Mouse (Mus musculus) brain, embryonic 14.5 days (tissue): ENCODE data around the gene Tmem258. TPM values are rescaled to one million over a fixed set of nuclear protein-coding genes. Genes with fewer than 3 reads are reported as not detected.

Source experiments
- DNase-seq: peaks from one replicate; pipeline ENCODE4 v3.0.0-alpha.2; 2011; ENCODE audit warnings: low read depth
- CTCF ChIP-seq: fragments of 200-500 bp; IDR thresholded peaks from 2 replicates; pipeline ENCODE4 v1.5.1; 2012; ENCODE audit warnings: inconsistent platforms, mild to moderate bottlenecking, moderate library complexity, borderline replicate concordance; ENCODE audit not compliant: insufficient read depth, insufficient read length; ENCODE audit errors: extremely low read depth
- POLR2A ChIP-seq: fragments of 200-500 bp; IDR thresholded peaks from 2 replicates; pipeline ENCODE4 v1.6.1; 2012; ENCODE audit warnings: mild to moderate bottlenecking, inconsistent platforms, borderline replicate concordance; ENCODE audit not compliant: poor library complexity, insufficient read depth, insufficient read length, severe bottlenecking; ENCODE audit errors: extremely low read depth
- polyA plus RNA-seq: library from polyadenylated mRNA; depleted of rRNA; stranded (reverse); fragments of >200 nt; gene quantifications from 2 replicates; pipeline ENCODE4 v1.2.3, GENCODE M21; 2012

The Tmem258 gene
- polyA plus RNA-seq, 1 experiment, result 108 TPM

DNA sequence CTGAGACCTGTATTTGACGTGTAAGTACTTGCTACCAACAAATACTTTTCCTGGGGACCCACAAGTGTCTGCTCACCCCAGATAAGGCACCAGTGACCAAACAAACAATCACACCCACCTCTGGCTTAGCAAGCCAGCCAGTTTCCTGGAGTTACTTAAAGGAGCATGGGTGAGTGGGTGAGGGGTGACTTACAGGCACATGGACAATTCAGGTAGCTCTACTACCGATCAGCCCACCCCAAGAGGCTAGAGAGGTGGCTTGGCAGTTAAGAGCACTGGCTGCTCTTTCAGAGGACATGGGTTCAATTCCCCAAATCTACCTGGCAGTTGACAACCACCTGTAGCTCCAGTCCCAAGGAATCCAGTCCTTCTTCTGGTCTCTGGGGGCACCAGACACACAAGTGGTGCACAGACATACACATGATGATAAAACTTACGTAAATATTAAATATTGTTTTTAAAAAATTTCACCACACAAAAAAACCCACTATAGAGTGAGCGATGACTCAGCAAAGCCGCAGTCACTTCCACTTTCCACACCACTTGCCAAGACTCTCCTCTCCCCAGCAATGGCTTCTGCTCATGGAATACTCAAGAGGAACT, 30.6 kb upstream of the Tmem258 start:
- no peak for DNase-seq
- TF ChIP-seq POLR2A (no peak), CTCF (no peak)

DNA sequence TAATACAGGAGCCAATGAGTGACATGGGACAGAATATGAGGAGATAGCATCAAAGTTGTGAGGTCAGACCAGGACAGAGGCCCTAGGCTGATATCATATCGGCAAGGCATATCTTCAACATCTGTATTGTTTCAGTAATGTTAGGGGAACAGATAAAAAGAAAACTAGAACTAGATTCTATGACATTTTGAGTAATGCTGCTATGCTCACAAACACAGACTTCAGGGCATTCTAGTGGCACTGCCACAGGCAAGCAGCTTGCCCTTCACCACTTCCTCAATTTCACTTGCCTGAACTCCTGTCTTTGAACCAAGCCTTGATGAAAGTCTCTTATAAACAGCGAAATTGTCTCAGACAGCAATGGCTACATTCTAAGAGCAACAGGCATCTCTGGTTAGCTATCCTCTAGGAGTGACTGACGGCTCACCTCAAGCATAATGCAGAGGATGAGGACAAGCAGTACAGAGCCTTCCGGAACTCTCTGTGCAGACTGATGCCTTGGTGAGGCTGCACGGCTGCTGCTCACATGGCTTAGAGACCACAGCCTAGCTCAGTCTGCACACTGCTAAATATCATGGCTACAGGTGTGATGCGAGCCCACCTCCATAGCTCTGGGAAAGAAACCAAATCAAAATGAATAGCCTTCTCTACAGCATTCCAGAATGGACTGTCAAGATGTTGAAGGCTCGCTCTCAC, 29.8 kb upstream of the Tmem258 start:
- no peak for DNase-seq
- TF ChIP-seq CTCF (no peak), POLR2A (no peak)

DNA sequence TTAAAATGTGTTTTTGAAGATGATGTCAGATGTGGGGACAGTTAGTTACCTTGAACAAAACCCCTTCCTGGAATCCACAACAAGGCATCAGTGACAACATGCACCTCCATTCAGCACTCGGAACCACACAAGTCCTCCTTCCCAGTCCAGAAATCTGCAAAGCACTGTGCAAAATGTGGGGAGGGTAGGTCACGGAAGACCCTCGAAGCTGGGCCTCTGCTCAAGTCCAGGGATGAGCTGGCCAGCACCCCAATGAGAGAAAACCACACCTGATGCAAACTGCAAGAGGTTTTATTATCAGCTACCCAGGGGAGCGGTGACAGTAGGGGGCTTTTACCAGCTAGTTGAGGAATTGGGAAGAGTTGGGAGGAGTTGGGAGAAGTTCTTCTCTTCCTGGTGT, 28.9 kb upstream of the Tmem258 start:
- no peak for DNase-seq
- TF ChIP-seq CTCF, result no peak
- TF ChIP-seq POLR2A, result no peak

DNA sequence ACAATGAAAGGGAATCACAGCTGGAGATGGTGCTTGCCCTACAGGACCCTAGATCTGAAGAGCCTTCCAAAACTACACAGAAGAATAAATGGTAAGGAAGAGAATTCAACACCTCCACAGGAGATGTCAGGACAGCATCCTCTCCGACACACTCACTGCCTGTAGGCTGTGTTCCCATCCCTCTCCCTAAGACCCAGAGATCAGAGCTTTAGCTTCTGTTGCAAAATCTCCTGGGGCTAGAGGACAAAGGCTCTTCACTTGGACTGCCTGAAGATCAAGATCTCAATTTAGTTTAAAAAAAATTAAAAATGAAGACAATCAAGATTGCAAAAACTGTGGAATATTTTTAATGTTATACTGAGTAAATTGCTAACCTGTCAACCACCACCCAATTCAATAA, 27.3 kb upstream of the Tmem258 start:
- no peak for TF ChIP-seq CTCF
- TF ChIP-seq POLR2A, result no peak

DNA sequence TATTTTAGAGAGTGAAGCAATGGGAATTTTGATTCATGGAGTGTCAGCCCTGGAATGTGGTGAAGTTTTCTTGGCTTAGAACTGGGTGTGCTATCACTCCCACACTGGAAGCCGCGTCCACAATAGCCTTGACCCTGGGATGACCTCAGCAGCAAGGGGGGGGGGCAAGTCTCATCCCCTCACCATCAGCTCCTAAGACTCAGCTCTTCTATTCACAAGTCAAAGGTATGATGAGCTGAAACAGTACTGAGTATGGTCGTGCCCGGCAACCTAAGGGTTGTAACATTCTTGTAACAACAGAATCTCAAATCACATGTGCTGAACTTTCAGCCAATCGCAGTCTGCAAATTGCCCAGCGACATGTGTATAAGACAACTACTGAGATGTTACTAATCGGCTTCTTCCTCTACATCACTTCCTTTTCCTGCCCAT, 26.9 kb upstream of the Tmem258 start:
- no peak for DNase-seq
- TF ChIP-seq CTCF, result no peak
- no peak for TF ChIP-seq POLR2A

More for the DNA sequence above, 27.3 kb upstream of the Tmem258 start:
- DNase-seq, result no peak

DNA sequence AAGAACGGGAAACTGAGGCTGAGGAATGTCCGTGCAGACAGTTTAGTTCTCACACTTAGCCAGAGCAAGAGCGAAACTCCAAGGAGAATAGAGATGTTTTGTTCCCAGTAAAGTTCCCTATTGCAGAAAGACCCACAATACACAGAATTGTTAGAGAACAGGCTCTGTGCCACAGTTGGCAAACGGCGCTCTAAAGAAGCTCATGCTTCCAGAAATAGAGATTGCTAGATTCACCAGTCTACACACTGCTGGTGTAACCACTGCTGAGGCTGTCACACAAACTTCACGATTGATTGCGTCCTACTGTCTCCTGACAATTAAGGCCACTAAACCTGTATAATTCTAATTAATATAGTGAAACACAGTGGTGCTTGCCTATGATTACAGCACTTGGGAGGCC, 22.6 kb upstream of the Tmem258 start:
- DNase-seq, result peak; percentile 16

DNA sequence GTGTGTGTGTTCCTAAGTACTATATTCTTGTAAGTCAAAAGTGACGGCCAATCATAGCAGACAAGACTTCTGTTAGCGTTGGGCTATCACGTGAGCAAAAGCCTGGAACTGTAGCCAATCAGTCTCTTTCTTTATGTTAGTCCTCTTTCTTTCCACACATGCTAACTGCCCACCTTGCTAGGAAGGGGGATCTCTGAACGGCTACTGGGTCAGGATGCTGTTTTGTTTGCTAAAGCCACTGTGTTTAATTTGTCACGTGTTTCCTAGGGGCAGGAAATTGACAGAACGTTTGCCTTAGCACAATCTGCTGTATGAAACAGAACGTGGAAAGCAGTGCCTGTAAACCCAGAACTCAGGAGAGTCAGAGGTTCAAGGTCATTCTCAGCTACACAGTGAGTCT, 21.7 kb upstream of the Tmem258 start:
- no peak for TF ChIP-seq CTCF
- no peak for TF ChIP-seq POLR2A
- no peak for DNase-seq

More for the DNA sequence above, 22.6 kb upstream of the Tmem258 start:
- no peak for TF ChIP-seq CTCF
- TF ChIP-seq POLR2A, result no peak

DNA sequence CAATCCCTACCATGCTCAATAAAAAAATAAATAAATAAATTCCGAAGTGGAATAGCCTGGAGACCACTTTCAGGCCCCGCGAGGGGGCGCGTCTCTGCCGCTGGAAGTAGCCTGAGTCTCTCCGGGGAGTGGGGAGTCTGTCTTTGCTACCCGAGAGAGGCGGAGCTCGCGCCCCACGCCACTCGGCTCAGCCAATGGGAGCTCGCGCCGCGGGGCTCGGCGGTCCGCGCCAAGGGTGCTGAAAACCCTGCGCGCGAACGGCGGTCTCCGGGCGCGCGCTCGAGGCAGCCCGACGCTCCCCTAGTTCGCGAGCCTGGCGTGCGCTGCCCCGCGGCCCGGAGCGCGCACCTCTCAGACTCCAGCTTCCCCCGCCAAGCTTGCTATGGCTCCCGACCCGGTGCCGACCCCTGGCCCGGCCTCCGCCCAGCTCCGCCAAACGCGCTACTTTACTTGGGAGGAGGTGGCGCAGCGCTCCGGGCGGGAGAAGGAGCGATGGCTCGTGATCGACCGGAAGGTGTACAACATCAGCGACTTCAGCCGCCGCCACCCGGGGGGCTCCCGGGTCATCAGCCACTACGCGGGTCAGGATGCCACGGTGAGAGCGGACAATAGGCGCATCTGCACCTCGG, 21.0 kb upstream of the Tmem258 start, which contains the start of gene Fads1:
Gene Fads1, plus strand, starts transcription at position 219 of the 629 bp plus-strand sequence.
- TF ChIP-seq POLR2A (peak; percentile 95), CTCF (peak; percentile 77)

DNA sequence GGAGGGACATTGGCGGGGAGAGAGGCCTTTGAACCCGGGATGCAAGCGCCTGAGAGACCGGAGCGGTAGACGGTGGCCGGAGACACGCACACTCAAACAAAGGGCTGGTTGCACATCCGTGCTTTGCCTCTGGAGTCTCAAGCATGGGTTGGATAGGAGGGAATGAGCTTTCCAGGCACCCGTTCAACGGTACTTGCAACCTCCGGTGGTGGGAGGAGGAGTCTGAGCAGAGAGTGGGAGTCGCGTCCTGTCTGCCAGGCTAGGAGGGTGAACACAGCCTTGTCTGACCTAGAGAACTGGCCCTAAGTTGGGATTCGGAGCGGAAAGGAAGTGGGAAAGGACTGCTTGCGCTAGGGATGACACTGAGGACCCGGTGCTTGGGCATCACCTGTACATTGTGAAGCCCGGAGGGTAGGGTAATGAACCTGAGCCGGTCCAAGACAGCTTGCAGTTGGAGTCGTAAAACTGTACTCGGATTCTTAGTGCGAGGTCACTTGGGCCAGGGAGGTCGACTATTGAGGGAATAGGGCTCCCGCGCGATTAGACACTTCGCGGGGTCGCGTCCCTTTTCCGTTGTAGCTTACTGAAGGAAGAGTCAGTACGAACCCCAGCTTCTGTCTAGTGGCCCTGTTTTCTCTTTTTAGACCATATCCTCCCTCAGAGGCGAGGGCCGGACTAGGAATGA, 20.4 kb upstream of the Tmem258 start:
- no peak for TF ChIP-seq CTCF
- 0 out of 2 replicates have a peak, but pooled peaks have one; percentile 31 for TF ChIP-seq POLR2A
- peak; percentile 93 for DNase-seq

More for the DNA sequence above, 21.0 kb upstream of the Tmem258 start, which contains the start of gene Fads1:
- peak; percentile 99 for DNase-seq

DNA sequence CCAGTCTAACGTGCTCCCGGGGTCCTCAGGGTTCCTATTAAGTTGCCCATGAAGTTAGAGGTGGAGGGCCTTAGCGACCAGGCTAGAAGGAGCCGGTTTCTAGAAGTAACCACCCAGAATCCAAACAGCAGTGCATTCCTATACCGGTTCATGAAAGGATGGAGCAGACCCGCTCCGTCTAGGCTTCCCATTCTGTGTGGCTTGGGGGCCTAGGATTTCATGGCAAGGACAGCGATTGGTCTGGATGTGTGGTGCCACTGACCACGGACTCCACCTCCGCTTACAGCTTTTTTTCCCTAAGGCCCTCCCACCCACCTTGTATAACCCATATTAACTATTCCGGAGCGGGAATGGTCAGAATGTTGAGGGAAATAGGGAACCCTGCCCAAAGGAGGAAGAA, 19.7 kb upstream of the Tmem258 start:
- TF ChIP-seq CTCF (no peak), POLR2A (peak; percentile 9; the same call in 1 of the 2 replicates)
- DNase-seq, result peak; percentile 85

DNA sequence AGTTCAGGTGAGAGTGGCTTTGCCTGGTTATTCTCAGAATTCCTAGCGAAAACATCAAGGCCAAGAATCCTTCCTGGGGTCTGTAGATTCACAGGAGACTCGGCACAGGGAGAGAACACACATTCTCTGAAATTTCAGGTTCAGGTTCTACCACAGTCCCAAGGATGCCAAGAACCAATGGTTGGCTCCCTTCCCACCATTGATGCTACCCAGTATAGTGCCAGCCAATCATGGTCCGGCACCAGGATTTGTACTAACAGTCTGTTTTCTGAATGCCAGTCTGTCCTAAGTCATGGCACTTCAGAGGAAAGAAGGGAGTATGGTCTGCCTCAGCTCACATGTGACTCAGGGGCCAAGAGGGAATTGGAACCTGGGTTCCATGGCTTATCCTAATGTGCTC, 17.9 kb upstream of the Tmem258 start:
- no peak for DNase-seq
- no peak for TF ChIP-seq CTCF
- no peak for TF ChIP-seq POLR2A
